Mouse (Mus musculus): ENCODE measurements around the gene Fam221a.

- TF ChIP-seq NRF1 (IDR thresholded peaks at IDR 0.05; ENCODE audit: insufficient read depth, low read depth, low read length, poor library complexity, severe bottlenecking) (no peak), POLR2A (IDR thresholded peaks at IDR 0.05; ENCODE audit: control insufficient read depth in 1 of 2, insufficient read depth in 1 of 2, low read depth in 1 of 2, low read length in 2 of 2, poor library complexity in 1 of 2) (no peak), BHLHE40 (IDR thresholded peaks at IDR 0.05; ENCODE audit: borderline replicate concordance, low read depth, low read length) (no peak), EP300 (IDR thresholded peaks at IDR 0.05; ENCODE audit: low read depth in 1 of 2, low read length in 2 of 2) (no peak)
Observed at GRCm38 (mm10) chr6:49398365-49398764, 30.8 kb downstream of the Fam221a start.
